Mouse (Mus musculus): Measurements from ENCODE around the gene Supt3. TPM values are rescaled to one million over a fixed set of nuclear protein-coding genes. Genes with fewer than 3 reads are reported as not detected.

The Supt3 gene
- 11.6 and 13.4 TPM in 2 replicates for total RNA-seq (2023)

GRCm38 (mm10) chr17:44776738-44777270 is at the start of gene Supt3:
Gene Supt3, plus strand, starts transcription at chr17:44777152.

GRCm38 (mm10) chr17:44814508-44815175 is 37.7 kb downstream of the Supt3 start, which contains the start of gene Runx2:
Gene Runx2, minus strand, starts transcription at chr17:44814797.

Other genes starting within 250 kb of the Supt3 start
- 52.0 and 64.9 TPM in 2 replicates for gene Runx2, start 37.6 kb downstream of the Supt3 start, total RNA-seq (2023)

All from neutrophil, adult 65 days (primary cell).